Mouse (Mus musculus): ENCODE results near the gene Tenm1. TPM values are rescaled to one million over a fixed set of nuclear protein-coding genes. Genes with fewer than 3 reads are reported as not detected.

Tenm1 gene
- polyA plus RNA-seq, 1 experiment from 2014 or later: 0.72 TPM

GRCm38 (mm10) chrX:43319351-43319750 lies 109.6 kb downstream of the Tenm1 start:
- 100% methylated on average over 1 of the region's 1 CpGs for WGBS
- Histone ChIP-seq H3K9ac (replicated peaks; ENCODE audit: low read length) (no peak overlapping the region), H3K27ac (ENCODE audit: low read length) (no peak overlapping the region), H3K9me3 (ENCODE audit: low read length) (no peaks in the 10 kb centered on the region), H3K4me2 (replicated peaks; ENCODE audit: low read depth, low read length) (no peak overlapping the region), H3K4me3 (ENCODE audit: low read length) (no peak overlapping the region), H3K36me3 (ENCODE audit: insufficient read depth, low read length) (no peaks in the 10 kb centered on the region), H3K27me3 (ENCODE audit: insufficient read depth, low read length) (no peaks in the 10 kb centered on the region), H3K4me1 (ENCODE audit: insufficient read depth, low read length) (no peaks in the 10 kb centered on the region)
- no peak for ATAC-seq (ENCODE audit: low FRiP score, low TSS enrichment)

GRCm38 (mm10) chrX:43317801-43318520 lies 111.0 kb downstream of the Tenm1 start:
- 89% methylated on average over 3 of the region's 3 CpGs for WGBS
- no peaks in the 10 kb centered on the region for H3K27me3 ChIP-seq (ENCODE audit: insufficient read depth, low read length)
- no peak overlapping the region for H3K9ac ChIP-seq (replicated peaks; ENCODE audit: low read length)
- H3K36me3 ChIP-seq (ENCODE audit: insufficient read depth, low read length): no peaks in the 10 kb centered on the region
- H3K9me3 ChIP-seq (ENCODE audit: low read length): no peaks in the 10 kb centered on the region
- no peak overlapping the region for H3K27ac ChIP-seq (ENCODE audit: low read length)
- no peaks in the 10 kb centered on the region for H3K4me1 ChIP-seq (ENCODE audit: insufficient read depth, low read length)
- ATAC-seq (ENCODE audit: low FRiP score, low TSS enrichment): no peak
- no peak overlapping the region for H3K4me2 ChIP-seq (replicated peaks; ENCODE audit: low read depth, low read length)
- H3K4me3 ChIP-seq (ENCODE audit: low read length): no peak overlapping the region

GRCm38 (mm10) chrX:43235844-43236243 lies 193.1 kb downstream of the Tenm1 start:
- WGBS: 73% methylated on average over 4 of the region's 4 CpGs
- ATAC-seq (ENCODE audit: low FRiP score, low TSS enrichment): no peak
- Histone ChIP-seq H3K4me1 (ENCODE audit: insufficient read depth, low read length) (no peaks in the 10 kb centered on the region), H3K27ac (ENCODE audit: low read length) (no peak overlapping the region), H3K36me3 (ENCODE audit: insufficient read depth, low read length) (no peaks in the 10 kb centered on the region), H3K27me3 (ENCODE audit: insufficient read depth, low read length) (no peaks in the 10 kb centered on the region), H3K9ac (replicated peaks; ENCODE audit: low read length) (no peak overlapping the region), H3K4me3 (ENCODE audit: low read length) (no peak overlapping the region), H3K4me2 (replicated peaks; ENCODE audit: low read depth, low read length) (no peak overlapping the region), H3K9me3 (ENCODE audit: low read length) (no peaks in the 10 kb centered on the region)

GRCm38 (mm10) chrX:43205003-43205402 lies 223.9 kb downstream of the Tenm1 start:
- no peak overlapping the region for H3K4me3 ChIP-seq (ENCODE audit: low read length)
- ATAC-seq (ENCODE audit: low FRiP score, low TSS enrichment): no peak
- H3K9me3 ChIP-seq (ENCODE audit: low read length): no peaks in the 10 kb centered on the region
- H3K27me3 ChIP-seq (ENCODE audit: insufficient read depth, low read length): no peaks in the 10 kb centered on the region
- no peak overlapping the region for H3K4me2 ChIP-seq (replicated peaks; ENCODE audit: low read depth, low read length)
- WGBS: 90% methylated on average over 3 of the region's 3 CpGs
- no peak overlapping the region for H3K9ac ChIP-seq (replicated peaks; ENCODE audit: low read length)
- H3K27ac ChIP-seq (ENCODE audit: low read length): no peak overlapping the region
- H3K4me1 ChIP-seq (ENCODE audit: insufficient read depth, low read length): no peaks in the 10 kb centered on the region
- H3K36me3 ChIP-seq (ENCODE audit: insufficient read depth, low read length): no peaks in the 10 kb centered on the region

- Histone ChIP-seq H3K9ac (replicated peaks; ENCODE audit: low read length) (no peak overlapping the region), H3K4me3 (ENCODE audit: low read length) (no peak overlapping the region), H3K4me2 (replicated peaks; ENCODE audit: low read depth, low read length) (no peak overlapping the region), H3K36me3 (ENCODE audit: insufficient read depth, low read length) (no peaks in the 10 kb centered on the region), H3K4me1 (ENCODE audit: insufficient read depth, low read length) (no peaks in the 10 kb centered on the region), H3K27ac (ENCODE audit: low read length) (no peak overlapping the region), H3K9me3 (ENCODE audit: low read length) (no peaks in the 10 kb centered on the region), H3K27me3 (ENCODE audit: insufficient read depth, low read length) (no peaks in the 10 kb centered on the region)
- 66% methylated on average over 5 of the region's 5 CpGs for WGBS
- no peak for ATAC-seq (ENCODE audit: low FRiP score, low TSS enrichment)
Observed at GRCm38 (mm10) chrX:43202249-43202783, 226.6 kb downstream of the Tenm1 start.

- Histone ChIP-seq H3K4me1 (ENCODE audit: insufficient read depth, low read length) (no peaks in the 10 kb centered on the region), H3K9me3 (ENCODE audit: low read length) (no peaks in the 10 kb centered on the region), H3K9ac (replicated peaks; ENCODE audit: low read length) (no peak overlapping the region), H3K4me3 (ENCODE audit: low read length) (no peak overlapping the region), H3K4me2 (replicated peaks; ENCODE audit: low read depth, low read length) (no peak overlapping the region), H3K27ac (ENCODE audit: low read length) (no peak overlapping the region), H3K36me3 (ENCODE audit: insufficient read depth, low read length) (no peaks in the 10 kb centered on the region), H3K27me3 (ENCODE audit: insufficient read depth, low read length) (no peaks in the 10 kb centered on the region)
- ATAC-seq (ENCODE audit: low FRiP score, low TSS enrichment): no peak
- WGBS: 85% methylated on average over 1 of the region's 1 CpGs
Observed at GRCm38 (mm10) chrX:43182975-43183374, 246.0 kb downstream of the Tenm1 start.

GRCm38 (mm10) chrX:43151561-43151960 lies 277.4 kb downstream of the Tenm1 start:
- Histone ChIP-seq H3K4me3 (ENCODE audit: low read length) (no peak overlapping the region), H3K36me3 (ENCODE audit: insufficient read depth, low read length) (no peaks in the 10 kb centered on the region), H3K9ac (replicated peaks; ENCODE audit: low read length) (no peak overlapping the region), H3K27me3 (ENCODE audit: insufficient read depth, low read length) (no peaks in the 10 kb centered on the region), H3K4me1 (ENCODE audit: insufficient read depth, low read length) (no peaks in the 10 kb centered on the region), H3K4me2 (replicated peaks; ENCODE audit: low read depth, low read length) (no peak overlapping the region), H3K27ac (ENCODE audit: low read length) (no peak overlapping the region), H3K9me3 (ENCODE audit: low read length) (no peaks in the 10 kb centered on the region)
- ATAC-seq (ENCODE audit: low FRiP score, low TSS enrichment): no peak
- WGBS: 80% methylated on average over 3 of the region's 3 CpGs

GRCm38 (mm10) chrX:43129696-43130095 lies 299.2 kb downstream of the Tenm1 start:
- H3K4me1 ChIP-seq (ENCODE audit: insufficient read depth, low read length): no peaks in the 10 kb centered on the region
- no peak for ATAC-seq (ENCODE audit: low FRiP score, low TSS enrichment)
- no peak overlapping the region for H3K9ac ChIP-seq (replicated peaks; ENCODE audit: low read length)
- H3K4me3 ChIP-seq (ENCODE audit: low read length): no peak overlapping the region
- no peaks in the 10 kb centered on the region for H3K27me3 ChIP-seq (ENCODE audit: insufficient read depth, low read length)
- no peak overlapping the region for H3K4me2 ChIP-seq (replicated peaks; ENCODE audit: low read depth, low read length)
- no peaks in the 10 kb centered on the region for H3K9me3 ChIP-seq (ENCODE audit: low read length)
- H3K36me3 ChIP-seq (ENCODE audit: insufficient read depth, low read length): no peaks in the 10 kb centered on the region
- no peak overlapping the region for H3K27ac ChIP-seq (ENCODE audit: low read length)
- WGBS: 64% methylated on average over 2 of the region's 2 CpGs

GRCm38 (mm10) chrX:43122491-43122890 lies 306.4 kb downstream of the Tenm1 start:
- H3K9ac ChIP-seq (replicated peaks; ENCODE audit: low read length): no peak overlapping the region
- H3K4me3 ChIP-seq (ENCODE audit: low read length): no peak overlapping the region
- no peaks in the 10 kb centered on the region for H3K27me3 ChIP-seq (ENCODE audit: insufficient read depth, low read length)
- ATAC-seq (ENCODE audit: low FRiP score, low TSS enrichment): no peak
- H3K9me3 ChIP-seq (ENCODE audit: low read length): no peaks in the 10 kb centered on the region
- H3K27ac ChIP-seq (ENCODE audit: low read length): no peak overlapping the region
- WGBS: 52% methylated on average over 1 of the region's 1 CpGs
- no peaks in the 10 kb centered on the region for H3K36me3 ChIP-seq (ENCODE audit: insufficient read depth, low read length)
- H3K4me2 ChIP-seq (replicated peaks; ENCODE audit: low read depth, low read length): no peak overlapping the region
- H3K4me1 ChIP-seq (ENCODE audit: insufficient read depth, low read length): no peaks in the 10 kb centered on the region

GRCm38 (mm10) chrX:43122001-43122400 lies 306.9 kb downstream of the Tenm1 start:
- H3K4me3 ChIP-seq (ENCODE audit: low read length): no peak overlapping the region
- H3K27ac ChIP-seq (ENCODE audit: low read length): no peak overlapping the region
- WGBS: 85% methylated on average over 1 of the region's 1 CpGs
- H3K27me3 ChIP-seq (ENCODE audit: insufficient read depth, low read length): no peaks in the 10 kb centered on the region
- H3K9me3 ChIP-seq (ENCODE audit: low read length): no peaks in the 10 kb centered on the region
- no peaks in the 10 kb centered on the region for H3K36me3 ChIP-seq (ENCODE audit: insufficient read depth, low read length)
- H3K4me1 ChIP-seq (ENCODE audit: insufficient read depth, low read length): no peaks in the 10 kb centered on the region
- H3K9ac ChIP-seq (replicated peaks; ENCODE audit: low read length): no peak overlapping the region
- no peak for ATAC-seq (ENCODE audit: low FRiP score, low TSS enrichment)
- no peak overlapping the region for H3K4me2 ChIP-seq (replicated peaks; ENCODE audit: low read depth, low read length)
